Comparison of ENCODE assay signal across 7 mouse cellular contexts in genomic region chr6:112489910-112490559, GRCm38 (mm10). TPM values are rescaled to one million over a fixed set of nuclear protein-coding genes. Genes with fewer than 3 reads are reported as not detected.
A peak's percentile ranks its signal among the peaks of the same experiment; 100 is the strongest.
DNase-seq lines count a peak whose midpoint lies in the region; ATAC-seq and TF ChIP-seq lines count a peak whose summit lies in the region.

Gene Oxtr, minus strand, starts transcription at chr6:112489943.

- DNase-seq in lung, postnatal 0 days (ENCODE audit: low spot score) = no peak
- no peak for DNase-seq in lung, adult 18-20 months
- peak; percentile 31 for DNase-seq in forebrain, embryonic 10.5 days (ENCODE audit: extremely low spot score, low spot score)
- DNase-seq in limb, embryonic 14.5 days (ENCODE audit: low spot score) = no peak
- DNase-seq in stomach, postnatal 0 days (ENCODE audit: low spot score) = no peak
- DNase-seq in urinary bladder, postnatal 25 days (ENCODE audit: low spot score) = no peak

- peaks cover 38% of the 10 kb centered on the region for H3K27me3 ChIP-seq in lung, postnatal 0 days (replicated peaks; ENCODE audit: insufficient read depth, low read length)
- H3K27me3 ChIP-seq in forebrain, embryonic 10.5 days (ENCODE audit: poor library complexity, severe bottlenecking) = peaks cover 86% of the 10 kb centered on the region
- peaks cover 31% of the 10 kb centered on the region for H3K27me3 ChIP-seq in limb, embryonic 14.5 days (ENCODE audit: control insufficient read depth, insufficient read depth, low read length)
- H3K27me3 ChIP-seq in stomach, postnatal 0 days (ENCODE audit: control insufficient read depth, insufficient read depth, low read length) = peaks cover 8% of the 10 kb centered on the region

- ATAC-seq in lung, postnatal 0 days = no peak
- ATAC-seq in limb, embryonic 14.5 days (ENCODE audit: low FRiP score, low read depth) = no peak
- no peak for ATAC-seq in stomach, postnatal 0 days (ENCODE audit: low FRiP score, low TSS enrichment)
- no peak for ATAC-seq in CD4-positive, CD25-positive, alpha-beta regulatory T cell, adult 4 months

- no peak within 1 kb of the TSS for H3K27ac ChIP-seq in lung, postnatal 0 days (ENCODE audit: low read length)
- no peak within 1 kb of the TSS for H3K27ac ChIP-seq in forebrain, embryonic 10.5 days
- H3K27ac ChIP-seq in limb, embryonic 14.5 days (replicated peaks; ENCODE audit: low read depth, low read length) = no peak within 1 kb of the TSS
- no peak within 1 kb of the TSS for H3K27ac ChIP-seq in stomach, postnatal 0 days (replicated peaks)

- peaks cover 7% of the 10 kb centered on the region; the same call in 1 of the 2 replicates for H3K4me1 ChIP-seq in lung, postnatal 0 days (ENCODE audit: insufficient read depth, low read depth, low read length)
- peaks cover 28% of the 10 kb centered on the region for H3K4me1 ChIP-seq in forebrain, embryonic 10.5 days
- H3K4me1 ChIP-seq in limb, embryonic 14.5 days (ENCODE audit: control insufficient read depth, insufficient read depth, low read length) = peaks cover 16% of the 10 kb centered on the region
- peaks cover 3% of the 10 kb centered on the region for H3K4me1 ChIP-seq in stomach, postnatal 0 days (replicated peaks; ENCODE audit: control insufficient read depth, insufficient read depth)

- no peak for TF ChIP-seq CTCF in lung, postnatal 0 days (IDR thresholded peaks at IDR 0.05)
- TF ChIP-seq CTCF in stomach, postnatal 0 days (IDR thresholded peaks at IDR 0.05; ENCODE audit: low read depth) = no peak

- TF ChIP-seq EP300 in lung, postnatal 0 days (IDR thresholded peaks at IDR 0.05) = no peak
- TF ChIP-seq EP300 in stomach, postnatal 0 days (optimal IDR thresholded peaks at IDR 0.05) = no peak

- no peak for TF ChIP-seq POLR2A in limb, embryonic 14.5 days (IDR thresholded peaks at IDR 0.05; ENCODE audit: borderline replicate concordance, extremely low read depth, insufficient read depth, insufficient read length)

- H3K4me3 ChIP-seq in lung, postnatal 0 days (ENCODE audit: low read depth, low read length) = peak within 1 kb of the TSS; percentile 28
- peak within 1 kb of the TSS; percentile 50 for H3K4me3 ChIP-seq in forebrain, embryonic 10.5 days
- peak within 1 kb of the TSS; percentile 37 for H3K4me3 ChIP-seq in limb, embryonic 14.5 days (replicated peaks; ENCODE audit: low read length)
- peak within 1 kb of the TSS; percentile 44 for H3K4me3 ChIP-seq in stomach, postnatal 0 days (ENCODE audit: low read depth, low read length)

- H3K4me2 ChIP-seq in lung, postnatal 0 days (replicated peaks; ENCODE audit: low read depth, low read length) = peak within 1 kb of the TSS; percentile 63
- peak within 1 kb of the TSS; percentile 61 for H3K4me2 ChIP-seq in limb, embryonic 14.5 days (replicated peaks; ENCODE audit: low read depth, low read length, severe bottlenecking)
- peak within 1 kb of the TSS; percentile 69 for H3K4me2 ChIP-seq in stomach, postnatal 0 days (replicated peaks; ENCODE audit: low read depth)

- H3K9ac ChIP-seq in lung, postnatal 0 days (replicated peaks; ENCODE audit: low read depth) = no peak within 1 kb of the TSS
- H3K9ac ChIP-seq in limb, embryonic 14.5 days (ENCODE audit: low read depth, low read length, severe bottlenecking) = peak within 1 kb of the TSS; percentile 46
- peak within 1 kb of the TSS; percentile 45 for H3K9ac ChIP-seq in stomach, postnatal 0 days (ENCODE audit: low read length)

- 10% methylated on average over 21 of the region's 24 CpGs for WGBS in lung, postnatal 0 days
- WGBS in forebrain, embryonic 10.5 days = 11% methylated on average over 24 of the region's 24 CpGs
- WGBS in limb, embryonic 14.5 days = 7% methylated on average over 24 of the region's 24 CpGs
- 7% methylated on average over 24 of the region's 24 CpGs for WGBS in stomach, postnatal 0 days

- H3K36me3 ChIP-seq in lung, postnatal 0 days (ENCODE audit: insufficient read depth, low read length) = no peaks in the 10 kb centered on the region
- H3K36me3 ChIP-seq in forebrain, embryonic 10.5 days (replicated peaks) = no peaks in the 10 kb centered on the region
- no peaks in the 10 kb centered on the region for H3K36me3 ChIP-seq in limb, embryonic 14.5 days (ENCODE audit: control insufficient read depth, insufficient read depth, low read length)
- no peaks in the 10 kb centered on the region for H3K36me3 ChIP-seq in stomach, postnatal 0 days (ENCODE audit: control insufficient read depth, insufficient read depth, low read length)

- H3K9me3 ChIP-seq in lung, postnatal 0 days (ENCODE audit: low read length) = no peaks in the 10 kb centered on the region
- H3K9me3 ChIP-seq in forebrain, embryonic 10.5 days = no peaks in the 10 kb centered on the region
- no peaks in the 10 kb centered on the region for H3K9me3 ChIP-seq in limb, embryonic 14.5 days (ENCODE audit: control insufficient read depth, low read length)
- H3K9me3 ChIP-seq in stomach, postnatal 0 days (ENCODE audit: control insufficient read depth, low read length) = no peaks in the 10 kb centered on the region

RNA-seq across cellular contexts. Expression of gene Oxtr, which starts in this region (rescaled TPM):
- 0.04 and 0.05 TPM in 2 replicates for polyA plus RNA-seq in lung, postnatal 0 days (2015; fragmentation: Nextera tagmentation; extraction: Ambion mirVana)
- polyA plus RNA-seq in forebrain, embryonic 10.5 days (2016; fragmentation: Nextera tagmentation; extraction: Ambion mirVana) = 0.06 and 0.12 TPM in 2 replicates
- polyA plus RNA-seq in limb, embryonic 14.5 days (2012; rRNA removed) = 0.33 and 0.54 TPM in 2 replicates
- polyA plus RNA-seq in limb, embryonic 14.5 days (2014; fragmentation: Nextera tagmentation; extraction: Ambion mirVana) = 0.36 and 0.61 TPM in 2 replicates
- polyA plus RNA-seq in stomach, postnatal 0 days (2015; fragmentation: Nextera tagmentation; extraction: Ambion mirVana) = 0.65 and 0.81 TPM in 2 replicates
- polyA plus RNA-seq in CD4-positive, CD25-positive, alpha-beta regulatory T cell, adult 4 months (2017; shearing (Covaris generic)) = not detected

Comparison
In these comparisons a context has a peak if more than half of its experiments do, and no peak if none do; other contexts are left out.
1. Peak in DNase-seq and H3K4me3 ChIP-seq in forebrain, embryonic 10.5 days; RNA of the gene not detected or under 1 TPM.